Mouse (Mus musculus) lung, postnatal 0 days (tissue): ENCODE data around the gene Mapt.

ENCODE experiments used
- CTCF ChIP-seq: IDR thresholded peaks from 2 replicates; pipeline ENCODE4 v1.5.1; 2016; ENCODE audit warnings: antibody characterized with exemption, mild to moderate bottlenecking
- EP300 ChIP-seq: IDR thresholded peaks from 2 replicates; pipeline ENCODE4 v1.6.1; 2016; ENCODE audit warnings: antibody characterized with exemption, mild to moderate bottlenecking, control low read depth

GRCm38 (mm10) chr11:104334115-104334514 is 102.9 kb downstream of the Mapt start:
- TF ChIP-seq CTCF (no peak), EP300 (no peak)
